Mouse (Mus musculus) intestine, embryonic 14.5 days (tissue): ENCODE measurements at regions not wholly inside any gene's neighbourhood (a gene's known extent, or its start where the extent isn't known, plus 50 kb on each side); places are given as distances from the start of the nearest gene placed in this dataset.

ENCODE experiments used
- ATAC-seq: fragments of 200-750 bp; cut with Nextera tagmentation; replicated peaks from 2 replicates; pipeline ENCODE4 v1.8.0; 2017; ENCODE audit warnings: low read depth, moderate number of reproducible peaks, moderate TSS enrichment, moderate library complexity; ENCODE audit not compliant: low FRiP score, low TSS enrichment
- DNase-seq: peaks from one replicate; pipeline ENCODE4 v3.0.0-alpha.2; 2018; ENCODE audit warnings: low spot score
- H3K27ac ChIP-seq: fragments of 300-500 bp; sonication (generic); 2 replicates; pipeline ENCODE4 v1.5.1; 2014; ENCODE audit warnings: low read depth, mild to moderate bottlenecking, control low read depth
- H3K27me3 ChIP-seq: fragments of 300-500 bp; sonication (generic); replicated peaks from 2 replicates; pipeline ENCODE4 v1.6.1; 2014; ENCODE audit warnings: low read length, control low read depth; ENCODE audit not compliant: control insufficient read depth, insufficient read depth
- H3K36me3 ChIP-seq: fragments of 300-500 bp; sonication (generic); 2 replicates; pipeline ENCODE4 v1.6.1; 2014; ENCODE audit warnings: low read length, control low read depth; ENCODE audit not compliant: control insufficient read depth, insufficient read depth
- H3K4me1 ChIP-seq: fragments of 300-500 bp; sonication (generic); replicated peaks from 2 replicates; pipeline ENCODE4 v1.6.1; 2014; ENCODE audit warnings: low read length, control low read depth, mixed read lengths; ENCODE audit not compliant: control insufficient read depth, insufficient read depth
- H3K4me2 ChIP-seq: fragments of 300-500 bp; sonication (generic); 2 replicates; pipeline ENCODE4 v1.6.1; 2014; ENCODE audit warnings: low read length
- H3K4me3 ChIP-seq: fragments of 300-500 bp; sonication (generic); 2 replicates; pipeline ENCODE4 v1.5.1; 2014; ENCODE audit warnings: low read depth, low read length, control low read depth, mixed read lengths
- H3K9ac ChIP-seq: fragments of 300-500 bp; sonication (generic); 2 replicates; pipeline ENCODE4 v1.6.1; 2014; ENCODE audit warnings: mild to moderate bottlenecking, low read length
- H3K9me3 ChIP-seq: fragments of 300-500 bp; sonication (generic); 2 replicates; pipeline ENCODE4 v1.6.1; 2016; ENCODE audit warnings: low read length, control low read depth; ENCODE audit not compliant: control insufficient read depth
- WGBS: fragments of 180-500 bp; shearing (Covaris S2); extraction: QIAGEN DNeasy Blood & Tissue Kit; methylation state at CpG from one replicate; pipeline ENCODE4 v1.1.7; 2014; 5-methylcytosine and 5-hydroxymethylcytosine counted together

GRCm38 (mm10) chr2:61088501-61088900 is 125.5 kb upstream of the Rbms1 start:
- DNase-seq (no peak), ATAC-seq (no peak)
- Histone ChIP-seq H3K36me3 (no peaks in the 10 kb centered on the region), H3K4me2 (no peak overlapping the region), H3K9me3 (no peaks in the 10 kb centered on the region), H3K9ac (no peak overlapping the region), H3K27me3 (no peaks in the 10 kb centered on the region), H3K4me3 (no peak overlapping the region), H3K4me1 (peaks cover 3% of the 10 kb centered on the region; the same call in 1 of the 2 replicates), H3K27ac (no peak overlapping the region)

- Histone ChIP-seq H3K4me3 (no peak overlapping the region), H3K4me2 (no peak overlapping the region), H3K27me3 (no peaks in the 10 kb centered on the region), H3K36me3 (no peaks in the 10 kb centered on the region), H3K9me3 (no peaks in the 10 kb centered on the region), H3K9ac (no peak overlapping the region), H3K4me1 (peaks cover 3% of the 10 kb centered on the region; the same call in 1 of the 2 replicates), H3K27ac (no peak overlapping the region)
- 63% methylated on average over 3 of the region's 3 CpGs for WGBS
- ATAC-seq (no peak), DNase-seq (no peak)
Observed at GRCm38 (mm10) chr2:61084835-61085234, 121.8 kb upstream of the Rbms1 start.

- Histone ChIP-seq H3K27ac (no peak overlapping the region), H3K9ac (no peak overlapping the region), H3K9me3 (no peaks in the 10 kb centered on the region), H3K4me2 (no peak overlapping the region), H3K36me3 (no peaks in the 10 kb centered on the region), H3K4me3 (no peak overlapping the region), H3K27me3 (no peaks in the 10 kb centered on the region), H3K4me1 (peaks cover 3% of the 10 kb centered on the region; the same call in 1 of the 2 replicates)
- ATAC-seq (no peak), DNase-seq (no peak)
- 81% methylated on average over 1 of the region's 1 CpGs for WGBS
Observed at GRCm38 (mm10) chr2:61083100-61083499, 120.1 kb upstream of the Rbms1 start.

GRCm38 (mm10) chr2:61082640-61083039 is 119.6 kb upstream of the Rbms1 start:
- Histone ChIP-seq H3K27ac (no peak overlapping the region), H3K9ac (no peak overlapping the region), H3K4me1 (peaks cover 3% of the 10 kb centered on the region; the same call in 1 of the 2 replicates), H3K9me3 (no peaks in the 10 kb centered on the region), H3K27me3 (no peaks in the 10 kb centered on the region), H3K36me3 (no peaks in the 10 kb centered on the region), H3K4me3 (no peak overlapping the region), H3K4me2 (no peak overlapping the region)
- no peak for DNase-seq
- ATAC-seq: no peak

GRCm38 (mm10) chr2:61080006-61080405 is 117.0 kb upstream of the Rbms1 start:
- Histone ChIP-seq H3K27me3 (no peaks in the 10 kb centered on the region), H3K9ac (no peak overlapping the region), H3K9me3 (no peaks in the 10 kb centered on the region), H3K36me3 (no peaks in the 10 kb centered on the region), H3K27ac (no peak overlapping the region), H3K4me2 (no peak overlapping the region), H3K4me1 (no peaks in the 10 kb centered on the region), H3K4me3 (no peak overlapping the region)
- ATAC-seq: no peak
- DNase-seq: no peak
- WGBS: 30% methylated on average over 4 of the region's 4 CpGs

GRCm38 (mm10) chr2:61071025-61071424 is 108.0 kb upstream of the Rbms1 start:
- 0 out of 2 replicates have a peak, but pooled peaks cover 3% of the 10 kb centered on the region for H3K9me3 ChIP-seq
- H3K36me3 ChIP-seq: no peaks in the 10 kb centered on the region
- H3K27ac ChIP-seq: no peak overlapping the region
- H3K4me3 ChIP-seq: no peak overlapping the region
- H3K9ac ChIP-seq: no peak overlapping the region
- ATAC-seq (no peak), DNase-seq (no peak)
- no peak overlapping the region for H3K4me2 ChIP-seq
- H3K4me1 ChIP-seq: peaks cover 9% of the 10 kb centered on the region
- WGBS: 22% methylated on average over 3 of the region's 3 CpGs
- H3K27me3 ChIP-seq: no peaks in the 10 kb centered on the region

GRCm38 (mm10) chr2:61067877-61068276 is 104.9 kb upstream of the Rbms1 start:
- Histone ChIP-seq H3K36me3 (no peaks in the 10 kb centered on the region), H3K4me2 (no peak overlapping the region), H3K9ac (no peak overlapping the region), H3K4me3 (no peak overlapping the region), H3K9me3 (0 out of 2 replicates have a peak, but pooled peaks cover 5% of the 10 kb centered on the region), H3K4me1 (peaks cover 9% of the 10 kb centered on the region), H3K27me3 (no peaks in the 10 kb centered on the region), H3K27ac (no peak overlapping the region)
- no peak for DNase-seq
- no peak for ATAC-seq
- 88% methylated on average over 2 of the region's 2 CpGs for WGBS

- no peak overlapping the region for H3K27ac ChIP-seq
- H3K4me1 ChIP-seq: peaks cover 15% of the 10 kb centered on the region; the same call in 1 of the 2 replicates
- ATAC-seq (no peak), DNase-seq (no peak)
- H3K9ac ChIP-seq: no peak overlapping the region
- 0 out of 2 replicates have a peak, but pooled peaks cover 5% of the 10 kb centered on the region for H3K9me3 ChIP-seq
- H3K4me3 ChIP-seq: no peak overlapping the region
- no peaks in the 10 kb centered on the region for H3K27me3 ChIP-seq
- no peaks in the 10 kb centered on the region for H3K36me3 ChIP-seq
- 20% methylated on average over 2 of the region's 2 CpGs for WGBS
- H3K4me2 ChIP-seq: no peak overlapping the region
Observed at GRCm38 (mm10) chr2:61062125-61062524, 99.1 kb upstream of the Rbms1 start.

- no peak for ATAC-seq
- Histone ChIP-seq H3K4me2 (no peak overlapping the region), H3K9me3 (0 out of 2 replicates have a peak, but pooled peaks cover under 1% of the 10 kb centered on the region), H3K9ac (no peak overlapping the region), H3K27ac (no peak overlapping the region), H3K4me1 (peaks cover 15% of the 10 kb centered on the region; the same call in 1 of the 2 replicates), H3K4me3 (no peak overlapping the region), H3K27me3 (no peaks in the 10 kb centered on the region), H3K36me3 (no peaks in the 10 kb centered on the region)
- 92% methylated on average over 1 of the region's 1 CpGs for WGBS
- DNase-seq: no peak
Observed at GRCm38 (mm10) chr2:61060906-61061305, 97.9 kb upstream of the Rbms1 start.
